Mouse (Mus musculus) inflammation-experienced regulatory T-cells, adult 6 months (primary cell): ENCODE results near the gene 0610040J01Rik. TPM values are rescaled to one million over a fixed set of nuclear protein-coding genes. Genes with fewer than 3 reads are reported as not detected.
A peak's percentile ranks its signal among the peaks of the same experiment; 100 is the strongest.

ENCODE experiments used
- ATAC-seq: one replicate; pipeline ENCODE4 v1.8.0; 2017
- polyA plus RNA-seq, 3 experiments: library from polyadenylated mRNA; unstranded; fragments of 100-300 nt; shearing (Covaris generic); gene quantifications; one replicate each; pipeline ENCODE4 v1.2.1; 2017

0610040J01Rik gene
- polyA plus RNA-seq, 3 experiments from 2014 or later: not detected

DNA sequence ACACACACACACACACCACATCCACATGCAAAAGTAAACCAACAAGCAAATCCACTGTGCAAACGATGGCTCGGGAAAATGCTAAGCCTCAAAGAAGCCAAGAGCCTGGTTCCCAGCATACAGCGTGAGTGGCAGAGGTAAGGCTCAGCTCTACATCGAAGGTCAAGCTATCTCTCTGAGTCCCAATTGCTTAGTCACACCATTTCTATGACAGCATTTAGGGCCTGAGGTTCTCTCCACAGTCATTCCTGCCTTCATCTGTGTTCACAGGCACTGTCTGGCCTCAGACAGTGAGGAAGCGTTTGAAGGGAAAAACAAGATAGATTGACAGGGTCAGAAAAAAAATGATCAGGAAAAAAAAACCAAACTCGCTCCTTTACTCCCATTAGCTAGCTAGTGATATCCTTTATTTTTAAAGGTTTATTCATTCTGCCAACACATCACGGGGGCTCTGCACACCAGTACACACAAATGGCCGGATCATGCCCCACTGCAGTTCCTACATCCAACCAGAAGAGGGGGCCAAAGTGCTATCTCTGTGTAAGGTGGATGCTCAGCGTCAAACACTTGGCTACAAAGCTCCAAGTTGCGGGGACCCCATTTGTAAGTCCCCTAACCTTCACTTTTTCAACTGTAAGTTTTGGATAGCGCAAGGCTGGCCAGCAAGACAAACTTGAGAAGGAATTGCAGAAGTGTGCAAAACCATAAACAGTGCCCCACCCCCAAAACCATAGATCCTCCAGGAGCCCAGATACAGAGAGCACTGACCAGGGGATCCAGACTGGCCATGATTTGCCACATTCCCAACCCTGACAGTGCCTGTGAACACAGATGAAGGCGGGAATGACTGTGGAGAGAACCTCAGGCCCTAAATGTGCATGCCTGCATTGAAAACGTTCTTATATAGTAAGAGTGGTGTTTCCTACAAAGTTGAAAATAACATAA, 94.3 kb downstream of the 0610040J01Rik start:
- ATAC-seq: peak; percentile 90

- ATAC-seq: no peak
Measured at GRCm38 (mm10) chr5:63907513-63907912, 95.3 kb downstream of the 0610040J01Rik start.

GRCm38 (mm10) chr5:63910171-63910960, 98.2 kb downstream of the 0610040J01Rik start:
- no peak for ATAC-seq

- no peak for ATAC-seq
Measured at GRCm38 (mm10) chr5:63914896-63915295, 102.7 kb downstream of the 0610040J01Rik start.

DNA sequence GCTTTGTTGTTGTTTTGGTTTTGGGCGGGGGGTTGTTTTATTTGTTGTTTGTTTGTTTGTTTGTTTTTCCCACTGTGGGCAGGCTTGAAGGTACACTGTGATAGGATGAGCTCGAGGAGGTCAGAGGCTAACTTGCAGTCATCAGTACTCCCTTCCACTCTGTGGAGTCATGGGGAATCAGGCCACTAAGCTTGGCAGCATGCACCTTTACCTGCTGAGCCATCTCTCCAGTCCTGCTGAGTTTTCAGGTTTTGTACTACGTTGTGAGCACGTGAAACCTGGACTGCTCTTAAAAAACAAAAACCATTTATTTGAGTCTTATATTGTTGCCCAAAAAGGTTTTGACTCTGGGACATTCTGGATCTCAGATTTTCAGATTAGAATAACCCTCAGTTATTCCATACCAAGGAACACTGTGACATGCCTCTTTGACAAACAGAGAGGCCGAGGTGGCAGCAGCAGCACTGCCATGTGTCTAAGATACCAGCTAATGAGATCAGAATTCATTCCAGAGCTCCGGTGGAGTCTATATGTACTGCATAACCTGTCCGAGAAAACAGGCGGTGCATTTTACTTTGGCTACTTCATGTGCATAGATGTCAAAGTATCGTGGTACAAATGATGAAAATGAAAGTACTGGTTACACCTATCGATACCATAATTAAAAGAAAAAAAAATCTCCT, 104.4 kb downstream of the 0610040J01Rik start:
- no peak for ATAC-seq

DNA sequence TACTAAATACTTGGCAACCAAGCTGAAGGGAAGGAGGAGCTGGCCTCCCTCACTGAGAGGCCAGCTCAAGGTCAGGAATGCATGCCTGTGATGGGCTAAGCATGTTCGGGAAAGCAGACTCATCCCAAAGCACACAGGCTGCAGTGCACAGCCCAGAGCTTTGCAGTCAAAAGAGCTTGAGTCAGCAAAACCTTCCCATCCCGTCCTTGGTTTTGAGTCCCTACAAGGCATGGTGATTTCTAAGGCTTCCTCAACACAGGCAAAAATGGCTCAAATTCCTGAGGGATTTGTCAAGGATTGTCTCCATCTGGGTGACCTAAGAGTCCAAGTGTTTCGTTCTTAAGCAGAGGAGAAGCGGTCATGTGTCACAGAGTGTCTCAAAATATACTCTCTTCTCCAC, 106.0 kb downstream of the 0610040J01Rik start:
- no peak for ATAC-seq

DNA sequence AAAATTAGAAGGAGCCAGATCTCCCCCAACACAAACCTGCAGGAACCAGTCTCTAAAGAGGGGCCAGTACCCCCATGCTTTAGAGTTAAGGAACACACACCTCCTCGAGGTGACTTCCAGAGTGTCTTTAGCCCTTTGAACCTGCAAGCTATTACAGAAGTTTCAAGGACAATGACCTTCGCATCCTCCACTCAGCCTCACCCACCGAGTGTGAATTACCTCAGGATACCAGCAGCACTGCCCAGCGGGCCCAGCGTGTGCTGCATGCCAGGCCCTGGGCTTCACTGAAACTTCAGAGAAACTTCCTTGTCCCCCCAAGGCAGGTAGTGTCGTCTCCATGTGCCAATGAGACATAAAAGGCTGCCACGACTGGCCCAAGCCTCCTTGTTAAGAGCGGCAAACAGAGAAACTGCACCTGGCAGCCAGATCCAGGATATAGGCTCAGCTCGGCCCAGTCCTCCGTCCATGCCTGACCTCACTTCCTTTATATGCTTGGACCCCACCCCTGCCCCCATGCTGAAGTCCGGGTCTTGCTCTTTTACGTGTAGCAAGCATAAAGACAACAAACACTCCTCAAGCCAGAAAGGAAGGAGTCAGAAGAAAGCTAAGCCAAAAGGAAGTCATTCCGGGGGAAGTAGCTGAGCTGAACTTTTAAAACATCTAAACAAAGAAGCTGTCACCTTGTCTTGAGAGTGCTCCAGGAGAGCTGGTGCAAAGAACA, 111.3 kb downstream of the 0610040J01Rik start:
- ATAC-seq: no peak

- ATAC-seq: no peak
Measured at GRCm38 (mm10) chr5:63925035-63925628, 113.0 kb downstream of the 0610040J01Rik start.

DNA sequence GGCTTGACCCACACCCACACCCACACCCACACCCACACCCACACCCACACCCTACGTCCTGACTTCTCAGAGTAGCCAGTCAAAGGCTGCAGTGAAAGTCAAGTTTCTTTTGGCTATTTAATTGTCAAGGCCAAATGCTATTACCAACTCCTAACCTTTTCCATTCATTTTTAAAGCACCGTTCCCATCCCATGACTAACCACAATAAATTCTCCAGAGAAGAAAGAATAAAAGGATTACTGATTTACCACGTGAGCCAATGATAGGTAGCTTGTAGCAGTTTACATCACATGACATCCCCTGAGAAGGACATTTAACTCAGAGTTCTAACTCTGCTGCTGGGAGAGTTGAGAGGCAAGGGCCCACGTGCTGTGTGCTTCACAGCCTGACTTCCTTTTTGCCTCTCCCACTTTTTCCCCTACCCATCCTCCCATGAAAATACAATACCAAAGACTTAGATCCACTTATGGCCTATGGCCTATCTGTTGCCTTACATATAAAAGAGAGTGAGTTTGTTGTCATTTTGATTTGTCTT, 118.7 kb downstream of the 0610040J01Rik start:
- no peak for ATAC-seq

DNA sequence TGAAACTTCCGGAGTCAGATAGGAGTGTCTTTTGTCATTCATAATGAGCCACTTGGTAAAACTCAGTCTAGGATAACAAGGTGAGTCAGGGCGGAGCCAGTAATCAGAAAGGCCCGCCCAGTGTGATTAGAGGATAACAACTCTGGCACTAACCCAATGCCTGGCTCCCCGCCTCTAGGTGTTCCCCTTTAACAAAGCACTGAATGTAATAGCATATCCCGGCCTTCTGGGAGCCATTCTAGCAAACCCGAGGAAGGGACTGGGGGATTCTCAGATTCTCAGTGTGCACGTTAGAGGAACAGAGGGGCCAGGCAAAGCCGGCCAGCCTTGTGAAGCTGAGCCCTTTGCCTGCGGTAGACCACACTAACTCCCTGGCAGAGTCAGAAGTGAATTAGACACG, 120.7 kb downstream of the 0610040J01Rik start:
- no peak for ATAC-seq

DNA sequence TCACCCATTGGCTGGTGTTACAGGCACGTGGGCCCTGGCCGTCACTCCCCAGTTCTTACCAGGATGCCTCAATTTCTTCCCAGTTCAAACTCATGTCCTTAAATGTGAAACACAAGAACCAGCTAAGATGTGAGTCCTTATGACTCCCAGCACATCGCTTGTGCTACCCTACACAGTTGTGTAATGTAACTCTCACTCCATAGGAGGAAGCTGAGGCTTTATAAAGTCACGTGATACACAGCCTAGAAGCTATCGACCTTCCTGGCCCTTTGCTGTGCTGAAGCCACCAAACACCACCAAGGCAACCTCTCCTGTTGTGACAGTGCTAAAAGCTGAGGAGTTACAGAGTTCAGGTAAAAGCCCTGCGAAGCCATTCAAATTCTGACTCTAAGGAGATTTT, 123.4 kb downstream of the 0610040J01Rik start:
- no peak for ATAC-seq

DNA sequence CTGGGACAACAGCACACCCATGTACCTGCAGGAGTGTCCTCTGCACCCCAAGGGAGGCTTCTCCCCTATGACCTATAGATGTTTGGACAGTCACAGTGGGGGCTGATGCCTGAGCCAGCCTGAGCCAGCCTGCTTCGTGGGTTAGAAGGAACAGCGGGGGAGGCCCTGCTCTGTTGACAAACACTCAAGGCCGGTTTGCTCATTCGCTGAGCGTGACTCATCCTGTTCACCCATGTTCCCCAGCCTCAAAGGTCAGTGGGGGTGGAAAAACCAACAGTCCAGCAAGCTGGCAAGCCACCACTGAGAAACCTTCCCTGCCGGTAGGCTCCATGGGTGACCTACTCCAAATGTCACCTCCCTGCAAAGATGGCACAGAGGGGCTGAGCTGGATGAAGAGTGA, 124.6 kb downstream of the 0610040J01Rik start:
- ATAC-seq: no peak

GRCm38 (mm10) chr5:63938575-63938974, 126.4 kb downstream of the 0610040J01Rik start:
- ATAC-seq: peak; percentile 17

DNA sequence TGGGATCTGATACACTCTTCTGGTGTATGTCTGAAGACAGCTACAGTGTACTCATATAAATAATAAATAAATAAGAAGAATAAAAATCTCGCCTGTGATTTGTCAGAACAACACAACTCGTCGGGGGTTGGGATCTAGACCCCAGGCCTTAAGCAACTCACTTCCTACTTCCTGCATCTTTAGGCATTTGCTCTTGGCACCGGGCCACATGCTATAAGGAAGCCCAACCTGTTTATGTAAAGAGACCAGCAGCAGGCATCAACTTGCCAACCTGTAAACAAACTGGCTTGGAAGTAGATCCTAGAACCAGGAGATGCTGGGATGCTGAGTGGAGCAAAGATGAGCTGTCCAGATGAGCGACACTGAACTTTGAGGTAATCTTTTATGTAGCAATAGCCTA, 129.7 kb downstream of the 0610040J01Rik start:
- ATAC-seq: no peak

- ATAC-seq: peak; percentile 50
Measured at GRCm38 (mm10) chr5:63943291-63943690, 131.1 kb downstream of the 0610040J01Rik start.

DNA sequence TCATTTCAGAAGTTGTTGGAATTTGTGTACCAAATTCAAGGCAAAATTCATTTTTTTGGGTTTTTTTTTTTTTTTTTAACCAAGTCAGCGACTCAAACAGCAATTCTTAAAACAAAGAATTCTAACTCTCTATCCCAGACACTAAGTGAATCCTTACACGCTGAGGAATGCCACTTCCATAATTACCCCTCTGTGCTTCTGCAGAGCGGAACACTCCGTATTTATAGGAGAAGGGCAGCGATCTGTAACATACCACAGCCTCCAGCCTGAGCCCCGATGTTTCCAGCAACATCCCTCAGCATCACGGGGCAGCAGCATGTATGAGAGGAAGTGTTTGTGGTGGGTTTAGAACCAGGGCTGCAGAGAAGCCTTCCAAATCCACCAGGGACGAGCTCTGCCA, 135.4 kb downstream of the 0610040J01Rik start:
- ATAC-seq: no peak

DNA sequence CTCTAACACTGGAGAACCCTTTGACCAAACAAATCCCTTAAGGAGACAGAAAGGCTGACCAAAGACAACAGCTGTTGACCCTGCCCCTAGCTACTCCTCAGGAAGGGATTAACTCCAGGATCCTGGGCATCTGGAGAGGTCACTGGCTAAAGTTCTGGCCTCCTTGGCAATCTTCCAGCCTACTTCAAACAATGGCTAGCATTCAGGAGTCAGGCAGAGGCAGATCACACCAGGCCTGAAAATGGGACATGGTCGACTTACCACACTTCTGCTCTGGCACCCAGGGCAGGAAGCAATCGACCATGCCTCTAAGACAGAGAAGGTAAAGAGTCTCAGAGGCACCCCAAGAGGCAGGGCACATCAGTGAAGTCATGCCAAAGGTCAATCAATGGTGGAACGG, 137.0 kb downstream of the 0610040J01Rik start:
- no peak for ATAC-seq
